Mouse (Mus musculus): ENCODE results near the gene Nxt2.
"Not testable (repeated sequence)": the region's sequence is repeated elsewhere in the genome, so short reads cannot be mapped to it uniquely, and the experiment has no call there.

Nxt2 gene

DNA sequence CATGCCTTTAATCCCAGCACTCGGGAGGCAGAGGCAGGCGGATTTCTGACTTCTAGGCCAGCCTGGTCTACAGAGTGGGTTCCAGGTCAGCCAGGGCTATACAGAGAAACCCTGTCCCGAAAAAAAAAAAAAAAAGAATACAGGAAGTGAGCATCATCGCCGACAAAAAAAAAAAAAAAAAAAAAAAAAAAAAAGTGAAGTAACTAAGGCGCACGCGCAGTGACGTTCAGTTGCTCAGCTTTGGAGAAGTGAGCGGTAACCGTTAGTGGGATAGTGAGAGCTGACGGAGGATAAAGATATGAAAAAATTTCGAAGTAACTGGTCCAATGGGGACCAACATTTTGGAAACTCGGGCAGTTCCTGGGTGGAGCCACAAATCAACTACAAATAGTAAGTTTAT is at the start of gene Nxt2:
Nxt2 (plus strand) TSS at position 229 of the 400 bp plus-strand sequence.
- DNase-seq (ENCODE audit: low read depth), result no peak

DNA sequence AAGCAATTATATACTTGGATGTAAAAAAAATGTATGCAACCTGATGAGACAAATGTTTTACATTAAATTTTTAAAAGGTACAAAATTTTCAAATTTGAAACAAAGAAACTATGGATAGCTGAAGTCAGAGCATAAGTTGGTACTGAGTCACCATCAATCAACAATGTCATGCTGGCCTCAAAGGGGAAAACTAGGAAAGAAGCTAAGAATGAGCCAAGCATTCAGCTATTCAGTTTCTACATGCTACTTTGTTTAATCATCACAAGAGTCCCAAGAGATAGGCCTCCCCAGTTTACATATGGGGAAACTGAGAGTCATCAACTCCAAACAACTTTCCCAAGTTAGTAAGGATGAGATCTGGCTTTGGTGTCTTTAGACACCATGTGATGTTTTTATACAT is 49.6 kb upstream of the Nxt2 start:
- DNase-seq (ENCODE audit: low read depth), result peak; percentile 50

DNA sequence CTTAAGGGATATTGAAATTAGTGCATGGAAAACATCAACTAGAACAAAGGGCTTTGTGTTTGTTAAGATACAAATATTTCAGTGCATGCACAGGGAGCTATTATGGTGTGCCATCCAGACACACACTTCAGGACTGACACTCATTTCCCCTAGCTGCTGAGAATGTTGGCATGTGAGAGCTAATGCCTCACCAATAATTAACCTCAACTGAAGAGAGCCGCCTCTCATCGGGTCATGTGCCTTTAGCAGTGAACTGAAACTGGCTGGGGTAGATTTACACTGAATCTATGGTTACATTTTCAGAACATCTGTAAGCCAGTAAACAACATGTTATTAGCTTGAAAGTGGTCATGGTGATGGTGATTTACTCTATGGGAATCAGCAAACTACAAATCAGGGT is 44.5 kb upstream of the Nxt2 start:
- DNase-seq (ENCODE audit: low read depth), result no peak

DNA sequence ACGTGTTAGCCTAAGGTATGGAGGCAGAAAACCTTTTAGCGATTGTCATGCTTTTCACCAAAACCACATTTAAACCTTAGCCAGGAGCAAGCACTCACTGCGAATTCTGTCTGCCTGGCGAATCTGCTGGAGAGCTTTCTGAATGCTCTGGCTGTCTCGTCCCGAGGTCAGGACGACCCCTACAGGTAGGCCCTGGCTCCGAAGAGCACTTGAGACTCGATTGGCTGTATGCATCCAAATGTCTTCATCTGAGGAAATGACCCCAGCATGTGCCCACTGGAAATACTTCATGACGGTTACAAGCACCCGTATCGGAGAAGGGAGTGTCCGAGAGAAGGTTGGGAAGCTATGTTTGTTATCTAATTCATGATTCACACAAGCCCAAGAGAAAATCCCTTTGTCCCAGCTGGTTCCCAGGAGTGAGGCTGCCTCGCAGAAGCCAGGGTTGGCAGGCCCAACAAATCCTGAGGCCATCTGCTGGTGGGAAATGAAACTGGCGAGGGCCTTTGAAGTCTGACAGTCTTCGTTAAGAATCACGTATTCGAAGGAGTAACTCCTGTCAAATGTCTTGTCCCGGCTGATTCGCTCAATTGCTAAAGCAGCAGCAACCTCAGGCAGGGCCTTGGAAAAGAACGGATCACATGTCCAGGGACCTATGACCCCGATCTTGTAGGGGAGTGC is 37.4 kb upstream of the Nxt2 start:
- peak; percentile 8 for DNase-seq (ENCODE audit: low read depth)

DNA sequence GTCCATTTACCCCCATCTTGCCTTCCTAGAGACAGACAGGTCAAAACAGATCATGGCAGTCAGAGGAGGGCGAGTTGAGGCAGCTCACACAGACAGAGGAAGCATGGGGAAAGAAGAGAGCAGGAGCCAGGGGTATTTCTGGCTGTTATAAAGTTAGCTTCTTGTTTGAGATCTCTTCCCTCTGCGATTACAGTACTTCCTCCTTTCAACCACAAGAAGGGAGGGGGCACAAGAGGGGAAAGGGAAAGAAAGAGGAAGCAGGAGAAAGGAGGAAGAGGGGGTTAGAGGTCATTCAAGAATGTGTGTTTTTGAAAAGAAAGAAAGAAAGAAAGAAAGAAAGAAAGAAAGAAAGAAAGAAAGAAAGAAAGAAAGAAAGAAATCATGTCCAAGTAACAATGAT is 36.2 kb upstream of the Nxt2 start:
- no peak for DNase-seq (ENCODE audit: low read depth)

DNA sequence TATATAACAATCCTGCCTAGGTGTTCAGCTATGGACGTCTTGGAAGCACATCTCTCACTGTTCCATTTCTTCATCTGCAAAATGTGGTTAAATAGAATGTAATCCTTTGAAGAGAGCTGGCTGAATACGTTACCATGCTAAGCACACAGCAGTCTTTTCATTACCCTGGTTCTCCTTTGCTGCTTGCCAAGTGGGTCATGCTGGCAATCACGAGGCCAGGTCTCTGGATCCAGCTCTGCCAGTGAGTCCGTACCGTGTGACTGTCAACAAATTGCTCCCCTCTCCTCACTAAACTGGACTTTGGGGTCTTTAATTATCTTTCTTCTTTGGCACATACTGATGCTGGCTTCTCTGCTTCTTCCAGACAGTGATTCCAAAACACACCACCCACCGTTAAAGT is 32.1 kb upstream of the Nxt2 start:
- no peak for DNase-seq (ENCODE audit: low read depth)

DNA sequence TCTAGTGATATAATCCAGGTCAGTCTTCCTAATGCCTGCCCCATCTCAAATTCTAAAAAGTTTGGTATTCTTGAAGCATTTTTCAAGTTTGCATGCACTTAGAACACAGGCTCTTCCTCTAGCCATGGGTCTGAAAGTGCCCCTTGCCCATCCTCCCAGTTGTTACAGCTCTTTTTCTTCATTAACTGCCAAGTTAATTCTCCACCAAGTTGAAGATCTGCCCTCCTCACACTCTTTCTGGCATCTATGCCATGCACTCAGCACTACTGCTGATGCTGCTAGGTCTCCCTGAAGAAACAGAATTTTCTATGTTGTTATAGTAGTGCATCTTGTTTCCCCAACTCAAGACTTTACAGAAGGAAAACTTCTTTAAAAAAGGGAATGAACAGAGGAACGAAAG is 31.0 kb upstream of the Nxt2 start:
- no peak for DNase-seq (ENCODE audit: low read depth)

DNA sequence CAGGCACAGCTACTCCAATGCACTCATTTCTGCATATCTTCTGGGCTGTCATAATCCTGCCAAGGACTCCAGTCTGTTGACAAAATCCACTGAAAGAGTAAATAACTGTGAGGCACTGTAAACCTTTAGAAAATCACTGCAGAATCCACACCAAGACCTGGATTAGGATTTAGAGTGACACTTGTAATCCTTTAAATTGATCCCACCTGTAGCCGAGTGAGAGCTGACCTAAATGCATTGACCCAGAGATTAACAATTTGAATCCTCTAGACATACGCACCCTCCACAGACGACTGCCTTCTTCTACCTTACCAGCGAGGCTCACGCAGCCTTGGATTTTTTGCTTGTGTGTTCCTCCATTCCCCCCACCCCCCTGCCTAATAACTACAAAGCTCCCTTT is 29.7 kb upstream of the Nxt2 start, which contains the start of gene Gucy2f:
Gucy2f (minus strand) TSS at position 101 of the 400 bp plus-strand sequence.
- DNase-seq (ENCODE audit: low read depth), result no peak

DNA sequence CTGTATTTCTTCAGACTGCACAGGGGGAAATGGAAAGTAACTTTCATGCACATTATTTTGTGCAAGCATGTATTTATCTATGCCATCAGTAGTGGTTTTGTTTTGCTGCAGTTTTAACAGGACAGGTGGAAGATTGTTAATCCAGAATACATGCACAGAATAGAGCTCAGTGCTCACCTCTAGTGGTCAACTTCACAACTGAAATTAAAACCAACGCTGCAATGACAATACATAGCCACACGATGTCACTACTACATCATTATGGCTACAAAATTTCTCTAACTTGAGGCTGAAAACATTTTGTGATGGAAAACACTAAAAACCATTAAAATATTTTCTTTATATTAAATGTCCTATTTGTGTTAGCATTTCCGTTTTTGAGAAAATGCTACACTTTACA is 26.3 kb upstream of the Nxt2 start:
- DNase-seq (ENCODE audit: low read depth), result peak; percentile 73

DNA sequence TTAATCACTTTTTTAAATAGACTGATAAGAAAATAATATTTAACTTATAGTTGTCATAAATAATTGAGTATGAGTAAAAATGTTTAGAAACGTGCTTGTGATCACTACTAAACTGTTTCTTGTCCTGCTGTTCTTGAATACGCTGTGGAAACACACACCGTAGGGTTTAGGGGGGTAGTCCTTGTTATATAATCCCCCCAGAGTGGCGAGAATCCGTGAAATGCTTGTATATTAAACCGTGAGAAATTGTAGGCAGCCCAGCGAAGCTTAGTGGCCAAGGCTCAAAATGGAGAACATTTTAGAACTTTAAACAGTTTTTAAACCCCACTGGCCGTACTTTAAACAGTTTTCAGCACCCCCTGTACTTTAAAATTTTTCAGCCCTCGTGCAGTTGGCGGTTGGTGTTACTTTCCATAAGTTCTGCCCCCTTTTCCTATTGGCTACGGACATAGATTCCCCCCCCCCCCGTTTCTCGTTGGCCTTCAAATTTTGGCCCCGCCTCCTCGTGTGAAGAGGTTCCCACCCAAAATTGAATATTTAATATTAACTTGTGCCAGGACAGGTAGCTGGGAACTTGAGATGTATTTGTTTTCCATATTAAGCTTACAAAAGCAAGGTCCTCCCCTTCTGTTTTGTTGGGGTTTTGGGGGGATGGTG is 956 bp downstream of the Nxt2 start:
- peak; percentile 79 for DNase-seq (ENCODE audit: low read depth)

DNA sequence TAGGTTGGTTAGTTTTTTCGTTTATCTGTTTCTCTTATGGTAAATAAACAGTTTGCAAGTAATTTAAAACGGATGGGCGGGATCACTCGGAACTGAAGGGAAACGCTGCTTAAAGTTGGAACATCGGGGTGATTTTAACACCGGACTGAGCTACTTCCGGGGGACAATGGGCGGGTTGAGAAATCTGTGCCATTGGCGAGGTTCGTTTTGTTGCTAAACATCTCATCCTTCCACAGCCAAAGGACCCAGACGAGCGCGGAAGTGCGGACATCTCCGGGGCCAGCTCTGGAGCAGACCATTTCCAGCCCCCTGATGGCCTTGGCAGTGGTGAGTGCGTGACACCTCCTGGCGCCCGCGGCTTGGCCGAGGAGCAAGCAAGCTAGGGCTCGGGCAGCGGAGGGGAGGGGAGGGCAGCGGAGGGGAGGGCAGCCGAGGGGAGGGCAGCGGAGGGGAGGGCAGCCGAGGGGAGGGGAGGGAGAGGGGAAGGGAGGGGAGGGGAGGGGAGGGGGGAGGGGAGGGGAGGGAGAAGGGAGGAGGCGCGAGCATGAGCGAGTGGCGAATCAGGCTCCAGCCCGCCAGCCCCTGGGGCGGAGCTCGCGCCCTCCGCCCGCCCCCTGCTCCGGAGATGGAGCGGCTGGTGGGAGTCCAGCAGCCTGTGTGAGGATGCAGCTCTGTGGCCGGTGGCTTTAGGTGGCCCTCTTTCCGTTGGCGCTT is 1.6 kb downstream of the Nxt2 start:
- peak; percentile 86 for DNase-seq (ENCODE audit: low read depth)

DNA sequence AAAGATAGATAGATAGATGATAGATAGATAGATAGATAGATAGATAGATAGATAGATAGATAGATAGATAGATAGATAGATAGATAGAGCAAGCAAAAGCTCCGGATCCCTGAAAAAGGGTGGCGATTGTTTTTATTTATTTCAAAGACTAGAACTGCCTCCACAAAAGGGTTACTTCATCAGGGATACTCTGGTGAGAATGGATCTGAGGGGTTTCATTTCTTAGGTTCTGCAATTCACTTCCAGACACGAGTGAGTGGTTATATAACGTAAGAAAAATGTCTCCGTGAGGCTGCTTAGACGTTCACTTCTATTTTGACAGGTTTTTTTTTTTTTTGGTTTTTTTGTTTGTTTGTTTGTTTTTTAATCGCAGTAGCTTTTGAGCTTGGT is 2.2 kb downstream of the Nxt2 start:
- no peak for DNase-seq (ENCODE audit: low read depth)

DNA sequence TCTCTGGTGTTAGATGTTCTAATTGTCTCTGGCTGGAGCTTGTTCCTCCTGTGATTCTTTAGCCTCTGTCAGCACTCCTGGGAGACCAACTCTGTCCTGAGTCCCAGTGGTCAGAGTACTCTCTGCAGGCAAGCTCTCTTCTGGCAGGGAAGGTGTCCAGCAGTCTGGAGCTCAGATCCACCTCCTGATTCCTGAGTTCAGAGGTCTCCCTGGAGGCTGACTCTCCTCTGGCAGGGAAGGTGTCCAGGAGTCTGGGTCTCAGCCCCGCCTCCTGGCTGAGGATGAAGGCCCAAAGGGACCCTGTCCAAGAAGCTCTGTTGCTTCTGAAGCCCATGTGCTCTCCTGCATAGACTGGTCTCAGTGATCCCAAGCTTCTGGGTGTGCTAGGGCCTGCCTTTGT is 9.6 kb downstream of the Nxt2 start:
- not testable (repeated sequence) for DNase-seq (ENCODE audit: low read depth)

DNA sequence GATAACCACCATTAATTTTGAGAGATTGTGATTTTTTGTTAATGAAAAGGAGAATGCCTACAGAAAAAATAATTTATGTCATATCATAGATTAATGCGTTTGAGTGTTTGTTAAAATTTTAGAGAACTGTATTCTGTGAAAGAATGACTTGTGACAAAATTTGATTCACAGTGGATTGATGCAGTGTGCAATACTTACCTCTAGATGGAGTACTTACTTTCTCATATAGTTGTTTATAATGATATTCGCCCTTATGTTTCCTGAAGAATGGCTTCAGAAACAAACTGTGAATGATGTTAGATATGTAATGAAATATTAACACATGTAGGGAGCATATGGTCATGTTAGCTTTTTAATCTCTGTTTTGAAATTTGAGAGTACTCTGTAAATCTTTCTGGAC is 10.5 kb downstream of the Nxt2 start:
- peak; percentile 37 for DNase-seq (ENCODE audit: low read depth)

DNA sequence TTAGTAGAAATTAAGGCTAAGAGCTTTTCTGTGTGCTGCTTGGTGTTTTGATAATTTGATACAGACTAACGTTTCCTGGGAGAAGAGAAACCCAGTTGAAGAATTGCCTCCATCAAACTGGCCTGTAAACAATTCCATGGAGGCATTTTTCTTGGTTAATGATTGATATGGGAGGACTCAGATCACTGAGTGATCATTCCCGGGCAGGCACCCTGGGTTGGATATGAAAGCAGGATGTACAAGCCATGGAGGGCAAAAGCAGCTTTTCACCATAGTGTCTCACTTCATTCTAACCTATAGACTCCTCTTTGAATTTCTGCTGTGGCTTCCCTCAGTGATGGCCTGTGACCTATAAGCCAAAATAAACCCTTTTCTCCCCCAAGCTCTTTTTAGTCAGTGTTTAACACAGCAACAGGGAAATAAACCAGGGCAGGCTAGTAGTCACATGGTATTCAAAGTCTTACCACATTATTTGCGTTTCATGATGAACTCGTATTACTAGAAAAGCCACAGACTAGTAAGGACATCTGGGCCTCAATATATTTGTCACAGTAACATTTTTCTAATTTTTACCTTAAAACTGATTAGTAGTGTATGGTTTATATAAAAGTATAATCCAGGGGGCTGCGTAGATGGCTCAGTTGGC is 19.2 kb downstream of the Nxt2 start:
- no peak for DNase-seq (ENCODE audit: low read depth)

DNA sequence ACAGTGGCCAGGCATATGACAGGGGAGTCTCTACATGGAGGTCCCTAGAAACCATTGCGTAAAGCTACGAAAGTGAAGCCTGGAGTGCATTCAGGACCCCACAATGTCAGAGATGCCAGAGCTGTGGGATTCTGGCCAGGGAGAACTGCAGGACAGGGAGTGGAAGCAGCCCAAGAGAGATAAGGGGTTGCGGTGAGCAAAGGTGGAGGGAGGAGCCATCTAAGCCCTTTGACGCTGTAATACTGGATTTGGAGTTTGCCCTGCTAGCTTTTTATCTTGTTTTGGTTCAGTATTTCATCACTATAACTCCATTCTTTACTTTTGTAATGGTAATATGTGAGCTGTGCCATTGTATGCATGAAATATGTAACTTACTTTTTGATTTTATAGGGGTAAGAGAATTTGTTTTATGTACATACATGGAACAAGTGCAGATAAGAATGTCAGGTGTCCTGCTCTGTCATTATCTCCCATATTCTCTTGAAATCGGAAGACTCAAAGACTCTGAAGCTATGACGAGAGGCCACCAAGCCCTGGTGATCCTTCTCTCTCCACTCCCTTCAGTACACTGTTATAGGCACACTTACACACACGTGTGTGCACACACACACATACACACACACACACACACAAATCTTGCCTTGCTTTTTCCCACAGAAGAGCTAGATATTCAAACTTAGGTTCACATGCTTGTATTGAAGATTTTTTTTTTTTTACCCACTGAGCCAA is 23.6 kb downstream of the Nxt2 start:
- no peak for DNase-seq (ENCODE audit: low read depth)

DNA sequence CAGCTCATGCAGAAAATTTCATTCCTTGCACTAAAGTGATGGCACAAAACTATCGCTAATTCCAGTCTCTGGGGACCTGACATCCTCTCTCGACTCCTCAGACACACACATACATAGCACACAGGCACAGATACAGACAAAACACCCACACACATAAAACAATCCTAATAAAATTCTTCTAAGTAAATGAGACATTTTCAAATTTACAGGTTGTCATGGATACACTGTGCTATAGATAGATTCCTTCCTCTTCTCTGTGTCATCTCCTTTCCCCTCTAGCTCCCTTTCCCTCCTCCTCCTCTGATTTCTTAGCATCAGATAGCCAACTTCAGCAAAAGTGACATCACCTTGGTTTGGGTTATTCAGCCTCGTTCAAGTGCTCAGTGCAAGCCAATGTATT is 49.5 kb downstream of the Nxt2 start:
- no peak for DNase-seq (ENCODE audit: low read depth)

DNA sequence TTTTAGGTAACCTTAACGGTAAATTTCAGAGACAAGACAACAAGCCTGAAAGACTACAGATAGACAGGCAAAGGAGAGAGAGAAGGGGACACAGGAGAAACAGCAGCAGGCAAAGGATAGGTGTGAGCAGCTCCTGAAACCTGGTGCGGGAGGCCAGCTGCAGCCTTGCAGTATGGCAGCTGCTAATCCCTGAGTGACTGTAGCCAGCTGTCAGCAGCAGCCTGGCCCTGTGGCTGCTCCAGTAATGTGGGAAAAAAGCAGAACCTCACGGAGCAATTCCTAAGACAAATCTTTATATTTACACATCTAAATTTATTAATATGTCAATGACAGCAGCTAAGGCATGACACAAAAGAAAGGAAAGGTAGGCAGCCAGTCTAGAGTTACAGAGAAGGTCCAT is 50.0 kb downstream of the Nxt2 start:
- DNase-seq (ENCODE audit: low read depth), result no peak

DNA sequence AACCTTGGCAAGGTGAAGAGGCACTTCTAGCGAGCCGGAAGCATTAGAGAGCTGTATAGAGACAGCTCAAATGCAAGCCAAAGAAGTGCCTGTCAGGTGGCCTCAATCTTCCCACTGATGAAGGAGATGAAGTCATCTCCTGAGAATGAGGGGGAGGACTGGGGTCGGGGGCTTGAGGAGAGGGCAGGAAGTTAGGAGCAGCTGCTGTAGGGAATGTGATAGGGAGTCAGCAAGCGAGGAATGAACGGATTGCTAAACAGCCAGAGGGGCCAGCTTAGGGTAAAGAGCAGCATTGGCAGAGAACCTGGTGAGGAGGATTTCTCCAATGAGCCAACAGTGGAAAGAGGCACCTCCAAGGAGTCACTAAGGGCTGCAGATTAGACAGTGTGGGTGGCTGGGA is 59.3 kb downstream of the Nxt2 start:
- DNase-seq (ENCODE audit: low read depth), result no peak

Data from NIH3T3 (cell line).